Mouse (Mus musculus) spleen, embryonic (tissue): ENCODE data around the gene Atad3a.

Experiments used
- CTCF ChIA-PET: fragments of 350-600 bp; sonication (Branson Sonifier 250); formaldehyde crosslinking; loops from one replicate; lab custom pipeline; 2022; lab: Charles Lee

The Atad3a gene

GRCm38 (mm10) chr4:155739741-155740636, 20.9 kb downstream of the Atad3a start:
- CTCF ChIA-PET = no interaction called here

- CTCF ChIA-PET = no interaction called here
Observed at GRCm38 (mm10) chr4:155739152-155739551, 21.7 kb downstream of the Atad3a start.

- CTCF ChIA-PET = no interaction called here
Observed at GRCm38 (mm10) chr4:155738262-155738661, 22.6 kb downstream of the Atad3a start.

- CTCF ChIA-PET = no interaction called here
Observed at GRCm38 (mm10) chr4:155736421-155736820, 24.5 kb downstream of the Atad3a start.

GRCm38 (mm10) chr4:155735788-155736187, 25.1 kb downstream of the Atad3a start:
- CTCF ChIA-PET = no interaction called here

- CTCF ChIA-PET = no interaction called here
Observed at GRCm38 (mm10) chr4:155734951-155735702, 25.8 kb downstream of the Atad3a start.

- CTCF ChIA-PET = no interaction called here
Observed at GRCm38 (mm10) chr4:155734350-155734941, 26.4 kb downstream of the Atad3a start, which contains the start of gene Tmem240. Gene Tmem240, plus strand, starts transcription at chr4:155734800.

- CTCF ChIA-PET = interaction anchor here (0.8 to 1.1 kb wide), 2 partner anchors 12 to 14 kb away, joined by 3 read pairs; no protein-coding TSS in a partner anchor
Observed at GRCm38 (mm10) chr4:155733267-155733666, 27.6 kb downstream of the Atad3a start.

- CTCF ChIA-PET = interaction anchor here (1.4 kb wide), 1 partner anchor 19 kb away, joined by 7 read pairs; no protein-coding TSS in a partner anchor
Observed at GRCm38 (mm10) chr4:155727993-155728392, 32.9 kb downstream of the Atad3a start.

GRCm38 (mm10) chr4:155721668-155722083, 39.2 kb downstream of the Atad3a start:
- CTCF ChIA-PET = interaction anchor here (0.6 kb wide), 2 partner anchors 12 to 30 kb away, joined by 3 to 6 read pairs; no protein-coding TSS in a partner anchor

- CTCF ChIA-PET = no interaction called here
Observed at GRCm38 (mm10) chr4:155710521-155711252, 50.2 kb downstream of the Atad3a start.

GRCm38 (mm10) chr4:155708988-155709387, 51.9 kb downstream of the Atad3a start:
- CTCF ChIA-PET = interaction anchor here (0.7 to 1.0 kb wide), 2 partner anchors 20 to 98 kb away, joined by 3 to 7 read pairs; no protein-coding TSS in a partner anchor

- CTCF ChIA-PET = interaction anchor here (0.6 to 1.0 kb wide), 3 partner anchors 20 to 104 kb away, joined by 3 to 7 read pairs (median 5); no protein-coding TSS in a partner anchor
Observed at GRCm38 (mm10) chr4:155708582-155708981, 52.3 kb downstream of the Atad3a start.

GRCm38 (mm10) chr4:155705592-155705929, 55.3 kb downstream of the Atad3a start:
- CTCF ChIA-PET = no interaction called here

- CTCF ChIA-PET = no interaction called here
Observed at GRCm38 (mm10) chr4:155704721-155705591, 55.9 kb downstream of the Atad3a start, which contains the start of gene Ssu72. Gene Ssu72, plus strand, starts transcription at chr4:155704800.

GRCm38 (mm10) chr4:155703425-155703929, 57.4 kb downstream of the Atad3a start:
- CTCF ChIA-PET = no interaction called here

- CTCF ChIA-PET = no interaction called here
Observed at GRCm38 (mm10) chr4:155700425-155700824, 60.5 kb downstream of the Atad3a start.

GRCm38 (mm10) chr4:155696261-155697255, 64.3 kb downstream of the Atad3a start:
- CTCF ChIA-PET = interaction anchor here (0.7 kb wide), 1 partner anchor 178 kb away, joined by 9 read pairs; no protein-coding TSS in a partner anchor
